In genomic region chr13:42051961-42052695, GRCm38 (mm10) we compare ENCODE assay signal across 8 mouse cellular contexts. TPM values are rescaled to one million over a fixed set of nuclear protein-coding genes. Genes with fewer than 3 reads are reported as not detected.
DNase-seq lines count a peak whose midpoint lies in the region; ATAC-seq and TF ChIP-seq lines count a peak whose summit lies in the region.

TSS of gene Hivep1 (plus strand) at chr13:42052021.

- peak within 1 kb of the TSS; percentile 90 for H3ac ChIP-seq in C2C12 (ENCODE audit: control insufficient read depth, insufficient read length, low read depth)

- peak within 1 kb of the TSS; percentile 80 for H3K4me2 ChIP-seq in embryonic facial prominence, embryonic 13.5 days
- H3K4me2 ChIP-seq in kidney, postnatal 0 days (ENCODE audit: low read length) = peak within 1 kb of the TSS; percentile 92
- H3K4me2 ChIP-seq in liver, embryonic 14.5 days (ENCODE audit: low read depth) = peak within 1 kb of the TSS; percentile 96

- peak; percentile 52 for ATAC-seq in embryonic facial prominence, embryonic 13.5 days (ENCODE audit: insufficient number of reproducible peaks, insufficient read depth, low FRiP score, low TSS enrichment, low read depth)
- peak; percentile 29 for ATAC-seq in kidney, postnatal 0 days (replicated peaks; ENCODE audit: low FRiP score, low read depth)
- peak; percentile 54 for ATAC-seq in liver, embryonic 14.5 days (ENCODE audit: insufficient read depth)

- H3K4me3 ChIP-seq in C2C12 (ENCODE audit: insufficient read depth, poor library complexity, severe bottlenecking) = peak within 1 kb of the TSS; percentile 49
- peak within 1 kb of the TSS; percentile 85 for H3K4me3 ChIP-seq in embryonic facial prominence, embryonic 13.5 days
- peak within 1 kb of the TSS; percentile 95 for H3K4me3 ChIP-seq in kidney, postnatal 0 days (replicated peaks; ENCODE audit: low read depth, low read length)
- peak within 1 kb of the TSS; percentile 84 to 90 for H3K4me3 ChIP-seq in liver, embryonic 14.5 days (ENCODE audit: insufficient read depth in 1 of 2, low read depth in 2 of 2, low read length in 2 of 2)
- H3K4me3 ChIP-seq in thymus, adult 2 months (ENCODE audit: control insufficient read depth, insufficient read depth, low read length) = peak within 1 kb of the TSS; percentile 82

- H3K4me1 ChIP-seq in embryonic facial prominence, embryonic 13.5 days = peaks cover 20% of the 10 kb centered on the region
- H3K4me1 ChIP-seq in kidney, postnatal 0 days (replicated peaks; ENCODE audit: insufficient read depth, low read length) = peaks cover 8% of the 10 kb centered on the region; the same call in 1 of the 2 replicates
- peaks cover 17 to 24% of the 10 kb centered on the region in 2 experiments for H3K4me1 ChIP-seq in liver, embryonic 14.5 days (replicated peaks; ENCODE audit: control insufficient read depth in 2 of 2, insufficient read depth in 2 of 2, low read length in 1 of 2)
- peaks cover 5% of the 10 kb centered on the region for H3K4me1 ChIP-seq in thymus, adult 2 months (replicated peaks; ENCODE audit: control insufficient read depth, insufficient read depth, low read length)

- no peaks in the 10 kb centered on the region for H3K9me3 ChIP-seq in embryonic facial prominence, embryonic 13.5 days
- no peaks in the 10 kb centered on the region for H3K9me3 ChIP-seq in kidney, postnatal 0 days (replicated peaks; ENCODE audit: low read length)
- no peaks in the 10 kb centered on the region for H3K9me3 ChIP-seq in liver, embryonic 14.5 days (ENCODE audit: control insufficient read depth, low read length)

- H3K36me3 ChIP-seq in C2C12 (ENCODE audit: control insufficient read depth, insufficient read depth) = no peaks in the 10 kb centered on the region
- H3K36me3 ChIP-seq in embryonic facial prominence, embryonic 13.5 days = peaks cover 18% of the 10 kb centered on the region
- H3K36me3 ChIP-seq in kidney, postnatal 0 days (ENCODE audit: insufficient read depth, low read length) = peaks cover 6% of the 10 kb centered on the region; the same call in 1 of the 2 replicates
- 0 out of 2 replicates have a peak, but pooled peaks cover 3% of the 10 kb centered on the region for H3K36me3 ChIP-seq in liver, embryonic 14.5 days (replicated peaks; ENCODE audit: control insufficient read depth, insufficient read depth, low read depth)
- 0 out of 2 replicates have a peak, but pooled peaks cover 3% of the 10 kb centered on the region for H3K36me3 ChIP-seq in thymus, adult 2 months (ENCODE audit: control insufficient read depth, insufficient read depth, low read length)

- no peak for TF ChIP-seq POLR2A in thymus, adult 2 months (IDR thresholded peaks at IDR 0.05; ENCODE audit: control insufficient read depth, extremely low read depth, insufficient read depth, low read length, poor library complexity)

- H3K9ac ChIP-seq in embryonic facial prominence, embryonic 13.5 days = peak within 1 kb of the TSS; percentile 91
- H3K9ac ChIP-seq in kidney, postnatal 0 days (ENCODE audit: low read depth, low read length) = peak within 1 kb of the TSS; percentile 95
- peak within 1 kb of the TSS; percentile 82 for H3K9ac ChIP-seq in liver, embryonic 14.5 days (replicated peaks)

- 1% methylated on average over 80 of the region's 100 CpGs for WGBS in embryonic facial prominence, embryonic 13.5 days
- WGBS in kidney, postnatal 0 days = under 1% methylated on average over 46 of the region's 100 CpGs
- under 1% methylated on average over 83 of the region's 100 CpGs for WGBS in liver, embryonic 14.5 days (ENCODE audit: insufficient replicate concordance)
- under 1% methylated on average over 97 of the region's 100 CpGs for WGBS in thymus, adult 2 months

- TF ChIP-seq EP300 in liver, embryonic 14.5 days (IDR thresholded peaks at IDR 0.05; ENCODE audit: low read depth) = no peak

- peak within 1 kb of the TSS; percentile 94 for H3K27ac ChIP-seq in embryonic facial prominence, embryonic 13.5 days
- H3K27ac ChIP-seq in kidney, postnatal 0 days = peak within 1 kb of the TSS; percentile 98
- H3K27ac ChIP-seq in liver, embryonic 14.5 days = peak within 1 kb of the TSS; percentile 77
- H3K27ac ChIP-seq in thymus, adult 2 months (ENCODE audit: control insufficient read depth, insufficient read depth, low read length) = peak within 1 kb of the TSS; percentile 51; the same call in 1 of the 2 replicates

- DNase-seq in adrenal gland, postnatal 36 days = peak in 1 of 2 experiments; percentile 90
- DNase-seq in heart, adult 8-10 months (ENCODE audit: low spot score) = peak; percentile 60
- peak; percentile 63 for DNase-seq in kidney, postnatal 0 days (ENCODE audit: low spot score)
- peak in 1 of 3 experiments; percentile 54 for DNase-seq in liver, embryonic 14.5 days (ENCODE audit: low read depth in 3 of 3, low spot score in 3 of 3)
- DNase-seq in neural tube, embryonic 10.5 days (ENCODE audit: extremely low spot score, low spot score) = peak; percentile 83
- peak; percentile 68 for DNase-seq in thymus, adult 2 months

- no peaks in the 10 kb centered on the region for H3K79me3 ChIP-seq in C2C12 (ENCODE audit: low read depth)

- TF ChIP-seq CTCF in C2C12 (IDR thresholded peaks at IDR 0.05; ENCODE audit: control insufficient read depth, insufficient read depth, insufficient read length) = no peak
- no peak; the same call in 1 of the 2 replicates for TF ChIP-seq CTCF in kidney, postnatal 0 days (IDR thresholded peaks at IDR 0.05; ENCODE audit: low read depth)
- TF ChIP-seq CTCF in liver, embryonic 14.5 days (IDR thresholded peaks at IDR 0.05; ENCODE audit: low read depth) = no peak
- TF ChIP-seq CTCF in thymus, adult 2 months (IDR thresholded peaks at IDR 0.05; ENCODE audit: borderline replicate concordance, control insufficient read depth, extremely low read depth, insufficient read depth, low read length, poor library complexity) = peak; percentile 26; the same call in 1 of the 2 replicates

- no peaks in the 10 kb centered on the region for H3K27me3 ChIP-seq in C2C12 (ENCODE audit: control insufficient read depth, insufficient read depth, insufficient read length)
- H3K27me3 ChIP-seq in embryonic facial prominence, embryonic 13.5 days = no peaks in the 10 kb centered on the region
- H3K27me3 ChIP-seq in kidney, postnatal 0 days (ENCODE audit: insufficient read depth, low read length) = no peaks in the 10 kb centered on the region
- H3K27me3 ChIP-seq in liver, embryonic 14.5 days (ENCODE audit: control insufficient read depth, insufficient read depth, low read length) = no peaks in the 10 kb centered on the region
- H3K27me3 ChIP-seq in thymus, adult 2 months (ENCODE audit: control insufficient read depth, insufficient read depth, low read length) = no peaks in the 10 kb centered on the region

- H3K79me2 ChIP-seq in C2C12 (ENCODE audit: control insufficient read depth, insufficient read depth) = peaks cover 27% of the 10 kb centered on the region

TF ChIP-seq in C2C12, 6 proteins besides CTCF, POLR2A, EP300 and RAD21:
- TF ChIP-seq MAX (IDR thresholded peaks at IDR 0.05) (no peak), USF1 (IDR thresholded peaks at IDR 0.05; ENCODE audit: low read depth) (no peak), MYOD1 (IDR thresholded peaks at IDR 0.05; ENCODE audit: control insufficient read depth, insufficient read length, low read depth) (no peak), MYOG (IDR thresholded peaks at IDR 0.05; ENCODE audit: control insufficient read depth, extremely low read depth, insufficient read length) (no peak), FOSL1 (IDR thresholded peaks at IDR 0.05; ENCODE audit: insufficient read depth, low read length, poor library complexity, severe bottlenecking) (no peak), CEBPB (IDR thresholded peaks at IDR 0.05; ENCODE audit: low read depth) (no peak)
TF ChIP-seq in C2C12: peak in this region for 0.

RNA-seq across cellular contexts. Expression of gene Hivep1, which starts in this region (rescaled TPM):
- polyA plus RNA-seq in C2C12 (2012; fragmentation: generic; extraction: Trizol) = 2.2 TPM
- 10 to 100 TPM; 21.5 to 29.1 TPM for total RNA-seq in adrenal gland, postnatal 36 days (2021)
- polyA plus RNA-seq in embryonic facial prominence, embryonic 13.5 days (2015; fragmentation: Nextera tagmentation; extraction: Ambion mirVana) = 12.4 and 14.5 TPM in 2 replicates
- total RNA-seq in heart, adult 8-10 months (2022) = 10 to 100 TPM; 21.0 to 26.3 (median 25.3) TPM
- polyA plus RNA-seq in kidney, postnatal 0 days (2015; fragmentation: Nextera tagmentation; extraction: Ambion mirVana) = 9.6 and 10.6 TPM in 2 replicates
- 2.0 and 2.4 TPM in 2 replicates for polyA plus RNA-seq in liver, embryonic 14.5 days (2012; rRNA removed)
- 1.4 and 1.6 TPM in 2 replicates for polyA plus RNA-seq in liver, embryonic 14.5 days (2014; fragmentation: Nextera tagmentation; extraction: Ambion mirVana)
- 34.9 and 47.5 TPM in 2 replicates for polyA plus RNA-seq in thymus, adult 2 months (2012; rRNA removed)
